Mouse (Mus musculus) B cell, adult 2 months (primary cell): Measurements from ENCODE around the gene Txlna.
A peak's percentile ranks its signal among the peaks of the same experiment; 100 is the strongest.

Experiments
- DNase-seq, 2 experiments: peaks; one replicate each; pipeline ENCODE4 v3.0.0; 2022

The Txlna gene

DNA sequence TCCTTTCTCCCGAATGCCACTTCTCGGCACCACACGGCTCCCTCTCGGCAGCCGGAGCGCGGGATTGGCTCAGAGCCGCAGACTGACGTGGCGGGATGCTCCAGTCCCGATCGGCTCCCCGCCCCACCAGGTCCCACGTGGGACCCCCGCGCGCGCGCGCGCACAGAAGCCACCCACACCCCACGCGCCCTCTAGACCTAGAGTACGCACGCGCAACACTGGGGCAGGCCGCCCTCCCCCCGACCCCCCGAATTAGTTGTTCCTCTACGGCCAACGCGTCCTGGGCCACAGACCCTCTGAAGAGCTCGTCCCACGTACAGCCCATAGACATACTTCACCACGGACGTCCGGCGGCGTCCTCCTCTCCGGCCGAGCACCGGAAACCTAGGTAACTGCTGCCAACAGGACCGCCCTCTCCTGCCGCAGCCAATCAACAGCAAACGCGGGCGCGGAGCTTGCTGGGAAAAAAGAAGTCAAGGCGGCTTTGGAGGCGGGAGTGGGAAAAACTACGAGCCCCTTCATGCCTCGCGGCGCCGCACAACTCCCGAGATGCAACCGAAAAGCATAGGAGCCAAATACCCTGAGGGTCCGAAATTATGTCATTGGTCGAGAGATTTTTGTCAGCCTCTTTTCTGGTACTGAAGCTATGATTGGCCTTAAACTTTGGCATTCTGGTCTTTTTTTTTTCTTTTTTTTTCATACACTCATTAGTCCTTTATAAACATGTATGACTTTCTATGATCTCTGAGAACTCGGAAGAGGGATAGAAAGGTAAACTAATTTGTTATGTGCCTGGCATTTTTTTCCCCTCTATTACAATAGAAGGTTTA, at the start of gene Txlna:
TSS of gene Txlna (minus strand) at position 428 of the 830 bp plus-strand sequence.
- peak; percentile 90 for DNase-seq

DNA sequence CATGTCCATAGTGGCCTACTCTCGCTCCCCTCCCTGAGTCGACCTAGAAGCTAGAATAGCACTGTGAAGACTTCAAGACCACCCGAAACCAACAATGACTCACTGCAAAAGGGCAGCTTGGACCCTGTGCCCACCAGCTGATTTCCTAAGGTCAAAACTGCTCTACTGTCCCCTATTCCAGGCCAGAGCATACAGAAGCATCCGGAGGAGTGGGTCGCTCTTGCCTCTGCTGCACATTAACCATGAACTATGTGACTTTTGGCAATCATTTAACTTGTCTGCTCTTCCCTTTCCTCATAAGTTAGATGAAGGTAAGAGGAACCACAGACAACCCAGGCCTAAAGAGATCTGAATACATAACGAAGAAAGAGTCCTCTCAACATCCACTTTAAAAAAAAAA, 43.7 kb upstream of the Txlna start:
- DNase-seq, result no peak

DNA sequence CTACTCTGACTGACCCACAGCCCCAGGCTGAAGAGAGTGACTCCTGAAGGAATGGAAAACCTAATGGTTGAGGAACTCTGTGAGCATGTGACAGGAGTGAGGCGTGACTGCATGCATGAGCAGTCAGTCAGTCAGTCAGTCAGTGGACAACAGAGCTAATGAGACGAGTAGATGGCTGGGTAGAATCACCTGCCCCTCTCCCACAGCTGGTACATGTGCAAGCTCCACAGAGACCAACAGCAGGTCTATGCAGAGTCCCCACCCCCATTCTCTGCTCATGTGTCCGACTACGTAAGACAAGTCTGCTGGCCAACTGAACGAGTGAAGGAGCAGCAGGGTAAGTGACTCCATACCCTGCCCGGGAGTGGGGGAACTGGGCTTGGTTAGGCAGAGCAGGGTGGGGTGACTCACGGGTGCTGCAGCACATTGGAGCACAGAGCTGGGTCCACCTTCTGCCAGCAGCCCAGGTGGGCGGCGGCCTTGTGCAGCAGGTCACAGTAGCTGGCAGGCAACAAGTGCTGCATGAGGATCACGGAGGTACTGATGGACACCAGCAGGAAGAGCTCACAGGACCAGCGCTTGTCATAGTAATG, 43.1 kb upstream of the Txlna start:
- DNase-seq, result no peak

DNA sequence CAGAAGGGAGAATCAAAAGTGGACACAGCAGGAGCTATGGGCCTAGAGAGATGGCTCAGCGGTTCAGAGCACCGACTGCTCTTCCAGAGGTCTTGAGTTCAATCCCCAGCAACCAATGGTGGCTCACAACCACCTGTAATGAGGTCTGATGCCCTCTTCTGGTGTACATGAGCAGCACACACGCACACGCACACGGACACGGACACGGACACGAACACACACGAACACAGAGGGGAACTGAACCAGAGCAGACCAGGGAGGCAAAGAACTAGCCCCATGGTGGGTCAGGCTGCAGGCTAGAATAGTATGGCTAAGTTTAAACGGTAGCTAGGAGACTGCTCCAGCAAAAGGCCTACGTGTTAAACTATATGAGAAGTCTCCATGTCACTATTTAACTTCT, 41.0 kb upstream of the Txlna start:
- DNase-seq, result no peak

DNA sequence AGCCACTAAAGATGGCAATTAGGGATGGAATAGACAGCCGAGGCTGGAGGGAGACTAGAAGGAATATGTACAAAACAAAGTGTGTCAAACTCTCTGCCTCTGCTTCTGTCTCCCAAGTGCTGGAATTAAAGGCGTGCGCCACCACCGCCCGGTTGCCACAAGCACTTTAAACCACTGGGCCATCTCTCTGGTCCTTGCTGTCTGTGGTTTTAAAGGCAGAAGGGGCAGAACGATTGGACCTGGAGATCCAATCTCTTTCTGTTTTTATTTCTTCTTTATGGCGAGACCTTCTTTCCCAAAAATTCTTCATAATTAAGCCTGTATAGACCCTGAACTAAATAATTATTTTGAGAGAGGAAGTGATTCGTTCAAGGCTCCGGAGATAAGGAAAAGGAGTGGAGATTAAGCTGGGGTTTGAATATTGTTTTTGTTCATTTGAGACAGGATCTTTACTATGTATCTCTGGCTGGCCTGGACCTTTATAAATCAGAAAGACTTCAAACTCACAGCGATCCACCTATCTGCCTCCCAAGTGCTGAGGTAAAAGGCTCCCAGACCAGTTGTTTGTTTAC, 32.1 kb upstream of the Txlna start:
- no peak for DNase-seq

DNA sequence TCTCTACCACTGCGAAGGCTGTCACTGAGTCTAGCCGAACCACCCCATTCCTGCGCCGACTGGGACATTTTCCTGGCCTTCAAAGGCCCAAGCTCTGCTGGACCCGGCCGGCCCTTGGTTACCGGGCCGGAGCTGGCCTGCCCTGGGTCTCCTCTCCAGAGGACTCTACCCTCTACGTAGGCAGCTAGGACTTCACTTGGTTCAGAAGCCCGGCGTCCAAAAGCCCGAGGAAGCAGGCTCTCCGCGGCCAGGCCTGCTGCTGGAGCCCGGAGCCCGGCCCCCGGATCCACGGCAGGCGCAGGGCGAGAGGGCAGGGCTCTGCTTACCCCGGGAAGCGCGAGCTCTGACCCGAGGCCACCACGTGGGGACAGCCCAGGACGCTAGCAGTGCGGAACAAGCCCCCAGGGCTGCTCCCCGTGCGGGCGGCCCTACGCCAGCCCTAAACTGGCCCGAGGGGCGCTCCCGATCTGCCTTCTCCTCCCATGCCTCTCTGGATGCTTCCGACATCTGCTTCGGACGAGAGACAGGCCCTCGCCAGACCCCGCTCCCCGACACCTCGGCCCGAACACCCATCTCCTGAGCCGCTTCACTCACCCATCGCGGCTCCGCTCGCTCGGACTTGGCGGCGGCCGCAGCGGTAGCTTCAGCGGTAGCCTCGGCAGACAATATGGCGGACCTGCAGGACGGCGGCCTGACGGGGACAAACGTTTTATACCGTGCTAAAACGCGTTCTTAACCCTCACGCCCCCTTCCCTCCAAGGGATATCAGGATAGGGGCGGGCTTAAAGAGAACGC, 31.4 kb upstream of the Txlna start, which contains the start of gene Kpna6:
TSS of gene Kpna6 (minus strand) at position 685 of the 795 bp plus-strand sequence.
- peak; percentile 80 to 82 for DNase-seq

DNA sequence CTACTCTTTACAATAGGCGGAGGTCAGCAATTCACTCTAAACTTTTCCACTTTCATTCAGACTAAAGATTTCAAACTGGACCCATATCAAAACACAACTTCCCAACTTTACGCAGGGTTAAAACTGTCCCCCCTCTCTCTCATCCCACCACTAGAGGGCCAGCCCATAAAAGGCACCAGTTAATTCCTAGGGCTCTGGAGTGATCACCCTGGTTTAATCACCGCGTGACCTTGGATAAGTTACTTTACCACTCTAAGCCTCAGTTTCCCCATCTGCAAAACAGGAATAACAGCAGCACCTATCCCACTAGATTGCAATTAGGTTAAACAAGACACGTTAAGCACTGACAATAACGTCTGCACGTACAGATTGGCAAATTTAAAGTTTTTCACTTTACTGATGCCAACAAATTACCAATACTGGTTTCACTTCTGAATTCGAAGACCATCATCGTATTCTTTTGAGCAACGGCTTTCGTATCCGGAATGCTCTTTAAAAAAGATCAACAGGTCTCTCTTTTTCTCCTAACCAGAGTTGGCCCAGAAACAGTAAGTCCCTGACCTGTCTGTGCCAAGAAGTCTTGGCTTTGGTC, 30.7 kb upstream of the Txlna start:
- DNase-seq, result peak; percentile 60 to 62

DNA sequence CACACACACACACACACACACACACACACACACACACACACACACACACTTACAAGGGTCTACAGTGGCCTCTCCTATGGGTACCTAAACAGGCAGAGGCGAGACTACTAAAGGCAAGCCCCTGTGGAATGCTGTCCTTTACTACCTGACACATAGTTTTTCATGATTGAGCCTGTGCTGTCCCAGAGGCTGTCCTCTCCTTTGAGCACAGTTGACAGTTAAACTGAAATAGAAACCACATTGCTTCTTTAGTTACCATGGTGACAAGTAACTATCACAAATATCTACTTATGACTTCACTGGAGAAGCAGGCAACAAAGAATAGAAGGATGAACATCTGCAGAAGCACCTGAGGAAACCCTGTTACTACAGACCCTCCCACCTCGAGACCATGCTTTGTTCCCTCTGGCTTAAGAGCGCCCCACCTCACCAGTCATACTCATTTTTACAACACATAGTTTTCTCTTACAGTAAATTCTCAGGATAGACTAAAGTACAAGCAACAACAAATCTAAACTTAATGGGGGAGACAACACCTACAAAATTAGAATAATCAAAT, 21.5 kb upstream of the Txlna start:
- no peak for DNase-seq

DNA sequence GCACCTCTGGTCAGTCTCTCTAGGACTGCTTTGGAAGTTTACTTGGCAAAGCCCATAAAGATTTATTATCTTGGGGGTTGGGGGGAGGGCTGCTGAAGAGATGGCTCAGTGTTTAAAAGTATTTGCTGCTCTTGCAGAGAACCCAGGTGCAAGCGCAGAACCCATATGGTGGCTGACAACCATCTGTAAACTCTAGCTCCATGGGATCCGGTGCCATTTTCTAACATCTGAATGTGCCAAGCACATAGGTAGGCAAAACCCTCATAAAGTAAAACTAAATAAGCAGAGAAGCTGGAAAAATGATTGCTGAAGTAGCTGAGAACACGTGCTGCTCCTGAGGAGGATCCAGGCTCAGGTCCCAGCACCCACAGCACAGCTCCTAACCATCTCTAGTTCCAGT, 20.7 kb upstream of the Txlna start:
- no peak for DNase-seq

DNA sequence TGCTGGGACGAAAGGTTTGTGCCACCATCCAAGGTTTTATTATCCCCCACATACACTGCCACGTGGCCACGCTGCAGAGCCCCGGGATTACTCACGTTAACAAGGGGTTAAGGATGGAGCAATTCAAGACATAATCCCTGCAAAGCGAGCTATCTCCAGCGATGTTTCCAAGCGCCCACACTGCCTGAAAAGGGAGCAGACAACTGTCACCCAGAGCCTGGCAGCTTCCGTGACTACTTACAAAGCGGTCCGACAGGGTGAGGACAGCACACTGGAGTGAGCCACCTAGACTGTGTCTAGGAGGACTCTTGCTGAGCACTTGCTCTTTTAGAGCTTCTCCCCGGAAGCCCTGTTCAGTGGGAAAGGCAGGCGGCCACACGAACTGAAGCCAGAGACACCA, 13.9 kb upstream of the Txlna start:
- no peak for DNase-seq

DNA sequence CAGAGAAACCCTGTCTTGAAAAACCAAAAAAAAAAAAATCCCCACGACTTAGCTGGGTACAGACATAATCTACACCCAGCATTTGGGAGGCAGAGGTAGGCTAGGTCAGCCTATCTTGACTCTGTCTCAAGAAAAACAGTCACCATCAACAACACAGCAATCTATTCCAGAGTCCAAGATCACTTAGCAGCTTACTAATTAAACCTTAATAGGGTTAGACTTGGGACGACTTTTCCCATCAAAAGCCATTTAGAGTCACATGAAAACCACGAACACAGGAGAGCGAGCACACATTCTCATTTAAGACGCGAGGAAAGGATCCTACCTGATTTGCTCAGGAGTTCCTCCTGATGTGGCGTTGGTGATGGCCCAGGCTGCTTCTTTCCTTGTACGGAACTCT, 9.5 kb upstream of the Txlna start:
- DNase-seq, result no peak

DNA sequence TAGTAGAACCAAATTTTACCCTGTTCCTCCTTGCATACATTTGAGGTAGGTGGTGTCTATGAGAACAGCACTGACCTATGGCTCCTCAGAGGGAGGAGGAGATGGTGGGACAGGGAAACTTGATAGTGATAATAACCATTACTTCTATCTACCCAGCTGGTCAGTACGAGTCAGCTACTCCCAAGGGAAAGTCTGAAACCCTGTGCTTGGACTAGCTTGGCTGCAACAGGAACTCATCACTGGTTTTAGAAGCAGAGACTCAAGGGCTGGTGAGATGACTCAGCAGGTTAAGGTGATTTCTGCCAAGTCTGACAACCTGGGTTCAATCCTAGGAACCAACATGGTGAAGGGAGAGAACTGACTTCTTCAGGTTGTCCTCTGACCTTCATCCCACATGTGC, 7.8 kb upstream of the Txlna start:
- DNase-seq, result no peak

DNA sequence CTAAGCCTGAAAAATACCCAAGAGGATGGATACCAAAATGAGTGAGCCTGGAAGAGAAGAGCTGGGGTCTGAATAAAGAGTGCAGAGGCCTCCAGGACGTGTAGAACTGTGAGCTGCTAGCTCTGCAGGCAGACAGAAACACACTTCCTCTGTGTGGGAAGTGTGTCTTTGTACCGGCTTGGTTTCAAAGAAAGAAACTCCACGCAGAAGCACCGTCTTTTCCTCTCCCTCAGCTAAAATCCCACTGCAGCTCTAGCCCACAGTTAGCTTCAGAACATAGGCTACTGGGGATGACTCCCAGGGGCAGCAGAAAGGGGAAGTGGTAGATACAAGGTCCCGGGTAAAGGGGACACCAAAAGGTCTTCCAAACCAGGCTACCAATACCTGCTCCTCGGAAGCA, 4.3 kb upstream of the Txlna start:
- no peak for DNase-seq

DNA sequence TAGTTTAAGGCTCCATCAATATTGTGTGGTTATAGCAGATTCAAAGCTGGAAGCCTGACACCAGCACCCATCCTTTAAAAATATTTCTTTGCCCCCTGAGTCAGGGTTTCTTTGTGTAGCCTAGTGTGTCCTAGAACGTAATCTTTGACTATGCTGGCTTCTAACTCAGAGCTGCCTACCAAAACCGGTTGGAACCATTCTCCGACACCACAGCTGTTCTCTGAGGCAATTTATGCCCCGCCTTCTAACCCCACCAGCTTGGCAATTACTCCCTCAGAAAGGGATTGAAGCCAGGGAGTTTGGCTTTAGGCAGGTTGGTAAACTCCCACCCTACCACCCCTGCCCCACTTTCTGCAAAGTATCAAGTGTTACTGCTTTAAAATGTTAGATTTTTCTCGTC, 891 bp upstream of the Txlna start:
- DNase-seq, result no peak

DNA sequence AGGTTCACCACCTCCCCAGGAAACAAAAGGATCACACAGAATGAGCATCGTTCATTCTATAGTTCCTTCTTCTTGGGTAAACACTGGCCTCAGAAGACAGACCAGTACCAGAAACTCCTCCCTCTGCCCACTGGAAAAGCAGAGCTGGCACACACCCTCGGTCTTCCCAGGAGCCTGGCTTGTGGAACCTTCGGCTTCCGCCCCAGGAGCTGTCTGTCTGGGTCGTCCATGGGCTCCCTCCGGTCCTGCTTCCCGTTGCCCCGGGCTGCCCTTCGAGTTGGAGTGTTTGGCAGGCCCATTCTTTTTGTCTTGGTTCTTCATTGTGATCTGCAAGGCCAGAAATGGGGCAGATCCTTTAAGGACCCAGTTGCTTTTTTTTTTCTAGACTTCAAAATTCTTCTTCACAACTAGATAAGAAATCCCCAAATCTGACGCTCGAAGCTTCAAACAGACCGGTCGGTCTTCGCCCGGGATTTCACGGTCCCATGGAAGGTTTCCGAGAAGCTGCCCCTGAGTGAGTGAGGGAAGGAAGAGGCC, 696 bp downstream of the Txlna start:
- peak in 1 of 2 experiments; percentile 7 for DNase-seq

DNA sequence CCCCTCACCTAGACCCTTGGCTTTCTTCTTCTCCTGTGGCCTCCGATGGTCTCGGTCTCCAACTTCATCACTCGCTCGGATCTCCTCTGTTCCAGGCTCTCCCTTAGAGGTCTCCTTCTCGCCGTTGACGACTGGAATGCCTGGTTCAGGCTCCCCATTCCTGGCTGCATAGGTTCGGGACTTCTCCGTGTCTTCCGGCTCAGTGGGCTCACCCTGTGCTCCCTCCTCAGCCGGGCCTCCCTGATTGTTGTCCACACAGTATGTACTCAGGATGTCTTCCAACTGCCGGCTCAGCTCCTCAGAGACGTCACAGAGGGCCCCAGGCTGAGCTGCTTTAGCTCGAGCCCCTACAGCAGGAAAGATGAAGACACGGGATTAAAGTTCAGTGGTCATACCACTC, 1.6 kb downstream of the Txlna start:
- no peak for DNase-seq

DNA sequence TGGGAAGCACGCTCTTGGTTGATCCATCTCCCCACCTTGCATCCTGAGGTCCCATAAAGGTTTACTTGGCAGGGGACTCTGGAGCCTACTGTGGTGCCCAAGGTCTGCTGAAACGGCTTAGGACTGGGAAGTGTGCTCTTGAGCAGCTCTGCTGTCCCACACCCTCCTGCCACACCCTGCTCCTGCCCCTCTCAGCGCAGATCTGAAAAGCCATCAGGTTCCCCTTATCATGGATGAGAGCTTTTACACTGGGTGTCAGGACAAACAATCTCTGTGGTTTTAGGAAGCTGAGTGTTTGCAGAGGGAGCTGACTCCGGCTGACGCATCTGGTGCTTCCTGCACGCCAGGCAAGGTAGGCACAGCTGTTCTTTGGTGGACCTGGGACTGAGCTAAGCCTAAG, 7.0 kb downstream of the Txlna start:
- no peak for DNase-seq

DNA sequence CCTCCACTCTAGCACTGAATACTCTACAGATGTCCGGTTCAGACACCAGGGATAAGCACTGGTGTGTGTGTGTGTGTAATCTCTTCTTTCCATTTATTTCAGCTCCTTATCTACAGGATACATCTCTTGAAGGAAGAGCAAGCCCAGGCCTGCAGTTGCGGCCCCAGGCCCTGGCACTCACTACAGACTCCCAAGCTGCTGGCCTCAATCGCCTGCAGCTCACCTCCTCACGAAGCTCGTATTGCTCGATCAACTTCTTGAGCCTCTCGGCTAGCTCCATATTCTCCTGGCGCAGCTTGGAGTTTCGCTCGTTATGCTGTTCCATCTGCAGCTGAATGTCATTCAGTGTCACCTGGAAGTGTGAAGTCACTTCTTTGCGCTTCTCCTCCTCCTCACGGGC, 9.0 kb downstream of the Txlna start:
- DNase-seq, result no peak

DNA sequence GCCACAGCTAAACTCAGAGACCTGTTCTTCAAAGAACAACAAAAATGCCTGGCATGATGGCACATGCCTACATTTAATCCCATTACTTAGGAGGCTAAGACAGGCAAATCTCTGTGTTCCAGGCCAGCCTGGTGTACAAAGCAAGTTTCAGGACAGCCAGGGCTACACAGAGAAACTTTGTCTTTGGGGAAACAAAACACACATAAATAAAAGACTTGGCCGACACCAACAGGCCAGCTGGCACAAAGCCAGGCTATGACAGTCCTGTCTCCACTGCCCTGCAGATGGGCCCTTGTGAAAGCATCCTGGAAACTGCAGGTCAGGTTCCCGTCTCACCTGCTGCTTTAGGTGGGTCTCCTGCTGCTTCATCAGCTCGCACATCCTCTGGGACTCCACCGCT, 9.9 kb downstream of the Txlna start:
- no peak for DNase-seq

DNA sequence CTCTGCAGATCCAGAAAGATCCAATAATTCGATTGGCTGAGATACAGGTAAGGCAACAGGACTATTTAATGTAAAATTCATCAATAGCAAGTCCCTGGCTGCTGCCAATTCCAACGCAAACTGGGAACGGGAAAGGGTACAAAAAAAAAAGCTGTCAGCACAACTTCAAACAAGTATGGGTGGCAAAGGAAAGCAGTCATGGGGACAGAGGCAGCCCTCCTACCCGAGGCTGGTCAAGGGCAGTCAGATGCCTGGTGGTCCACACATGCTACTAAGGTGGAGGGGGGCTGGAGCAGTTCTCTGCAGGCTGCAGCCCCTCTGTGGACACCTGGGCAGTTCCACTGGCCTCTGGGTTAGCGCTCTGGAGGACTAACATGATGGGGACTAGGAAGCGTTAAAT, 14.8 kb downstream of the Txlna start:
- no peak for DNase-seq

DNA sequence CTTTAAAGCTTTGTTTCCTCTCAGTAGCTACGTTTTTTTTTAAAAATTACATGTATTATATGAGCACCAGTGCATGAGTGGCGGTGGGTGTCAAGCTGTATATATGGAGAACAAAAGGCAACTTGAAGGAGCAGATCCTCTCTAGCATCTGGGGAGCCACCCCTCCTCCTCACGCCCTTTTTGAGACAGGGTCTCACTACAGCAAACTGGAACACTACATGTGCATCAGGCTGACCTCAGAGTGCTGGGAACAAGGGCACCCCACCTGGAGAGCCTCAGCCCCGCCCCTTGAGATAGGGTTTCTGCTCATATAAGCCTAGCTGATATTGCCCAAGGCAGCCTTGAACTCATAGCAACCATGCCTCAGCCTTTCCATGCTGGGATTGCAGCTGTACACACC, 15.4 kb downstream of the Txlna start:
- DNase-seq, result no peak

DNA sequence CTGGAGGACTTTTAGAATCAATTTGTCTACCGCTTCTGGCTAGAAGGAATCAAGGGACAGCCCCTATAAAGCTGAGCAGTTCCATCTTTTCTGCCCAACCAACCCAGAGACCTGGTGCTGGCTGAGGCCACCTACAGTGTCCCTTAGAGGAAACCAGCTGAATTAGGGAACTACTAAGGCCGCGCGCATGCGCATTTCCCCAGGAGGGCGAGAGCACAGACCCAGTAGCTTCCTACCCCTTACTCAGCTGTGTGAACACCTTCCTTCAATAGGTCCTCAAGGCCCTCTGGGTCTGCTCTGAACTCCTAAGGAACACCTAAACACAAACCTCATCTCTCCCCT, 15.9 kb downstream of the Txlna start:
- peak; percentile 83 to 84 for DNase-seq
